Mouse (Mus musculus) liver, adult 2 months (tissue): ENCODE measurements around the gene Irf9.

Source experiments
- CTCF ChIP-seq: fragments of 200-500 bp; IDR thresholded peaks from 2 replicates; pipeline ENCODE4 v1.5.1; 2011; ENCODE audit warnings: low read depth, low read length, control low read depth
- POLR2A ChIP-seq: fragments of 200-500 bp; IDR thresholded peaks from 2 replicates; pipeline ENCODE4 v1.6.1; 2011; ENCODE audit warnings: low read length, control low read depth; ENCODE audit not compliant: insufficient read depth; ENCODE audit errors: extremely low read depth

- TF ChIP-seq CTCF (no peak), POLR2A (no peak)
Observed at GRCm38 (mm10) chr14:55570588-55570987, 32.8 kb upstream of the Irf9 start.
